Mouse (Mus musculus): ENCODE measurements at regions not wholly inside any gene's neighbourhood (a gene's known extent, or its start where the extent isn't known, plus 50 kb on each side); places are given as distances from the start of the nearest gene placed in this dataset.

DNA sequence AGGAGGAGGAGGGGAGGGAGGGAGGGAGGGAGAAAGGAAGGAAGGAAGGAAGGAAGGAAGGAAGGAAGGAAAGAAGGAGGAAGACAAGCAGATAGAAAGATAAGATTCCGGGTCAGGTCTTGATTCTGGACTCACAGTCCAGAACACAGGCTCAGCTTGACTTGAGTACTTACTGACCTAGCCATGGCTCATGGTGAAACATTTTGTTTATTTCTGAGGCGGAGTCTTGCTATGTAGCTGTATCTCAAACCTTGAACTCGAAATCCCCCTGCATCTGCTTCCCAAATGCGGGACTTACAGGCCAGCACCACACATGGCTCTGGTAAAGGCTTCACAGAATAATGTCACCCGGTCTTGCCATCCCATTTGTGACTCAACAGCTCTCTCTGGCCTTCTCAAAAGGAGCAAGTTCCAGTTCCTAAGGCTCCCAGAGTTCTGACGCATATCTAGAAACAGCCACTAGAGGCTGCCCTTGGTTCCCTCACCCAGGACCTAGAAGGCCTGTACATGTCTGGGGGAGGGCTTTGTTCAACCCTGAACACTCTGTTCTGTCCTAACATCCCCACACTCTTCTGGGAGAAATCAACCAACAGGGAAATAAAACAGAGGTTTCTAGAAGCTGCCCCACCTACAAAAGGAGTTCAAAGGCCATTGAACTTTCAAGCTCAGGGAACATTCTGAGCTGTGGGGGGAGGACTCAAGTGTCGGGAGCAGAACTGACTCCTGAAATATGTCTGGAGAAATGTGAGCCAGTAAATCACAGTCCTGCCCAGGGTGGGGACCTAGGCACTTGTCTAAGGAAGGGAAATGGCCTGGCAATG, 56.2 kb upstream of the Akap13 start:
- 46% methylated on average over 7 of the region's 7 CpGs for WGBS
- Histone ChIP-seq H3K27me3 (ENCODE audit: control insufficient read depth, insufficient read depth, low read length) (no peaks in the 10 kb centered on the region), H3K4me2 (ENCODE audit: low read length) (no peak overlapping the region), H3K36me3 (ENCODE audit: control insufficient read depth, insufficient read depth, low read length) (no peaks in the 10 kb centered on the region), H3K9me3 (ENCODE audit: control insufficient read depth, low read length) (no peaks in the 10 kb centered on the region), H3K9ac (ENCODE audit: low read length) (peak overlapping the region; percentile 41; the same call in 1 of the 2 replicates), H3K4me1 (ENCODE audit: control insufficient read depth in 2 of 2, insufficient read depth in 2 of 2, low read length in 2 of 2) (peaks cover 19 to 50% of the 10 kb centered on the region in 2 experiments), H3K4me3 (ENCODE audit: control insufficient read depth in 1 of 2, insufficient read depth in 1 of 2, low read depth in 1 of 2, low read length in 2 of 2) (no peak overlapping the region), H3K27ac (replicated peaks in 1 of 2; ENCODE audit: control insufficient read depth in 1 of 2, insufficient read depth in 1 of 2, low read depth in 2 of 2, low read length in 2 of 2) (peak overlapping the region; percentile 68 to 71)
- peak; percentile 79 for ATAC-seq (ENCODE audit: insufficient number of reproducible peaks, insufficient read depth, low FRiP score, low read depth)

DNA sequence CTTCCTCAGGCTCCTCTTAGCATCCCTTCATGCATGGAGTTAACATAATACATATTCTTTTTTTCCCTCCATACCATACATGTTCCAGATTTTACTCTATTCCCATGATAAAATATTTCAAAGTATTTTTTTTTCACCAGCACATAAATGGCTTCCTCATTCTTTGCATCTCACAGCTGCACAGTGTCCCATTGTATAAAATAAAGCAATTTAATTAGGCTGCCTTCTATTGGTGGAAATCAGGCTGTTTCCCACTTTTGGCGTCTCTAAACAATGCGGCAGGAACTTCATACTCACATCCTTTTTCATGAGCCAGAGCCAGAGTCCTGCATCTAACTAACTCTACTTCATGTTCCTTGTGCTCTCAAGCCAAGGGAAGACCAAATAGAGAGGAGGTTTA, 54.9 kb upstream of the Akap13 start:
- Histone ChIP-seq H3K36me3 (ENCODE audit: control insufficient read depth, insufficient read depth, low read length) (no peaks in the 10 kb centered on the region), H3K4me1 (ENCODE audit: control insufficient read depth in 2 of 2, insufficient read depth in 2 of 2, low read length in 2 of 2) (peaks cover 16 to 38% of the 10 kb centered on the region in 2 experiments), H3K4me3 (ENCODE audit: control insufficient read depth in 1 of 2, insufficient read depth in 1 of 2, low read depth in 1 of 2, low read length in 2 of 2) (no peak overlapping the region), H3K9ac (ENCODE audit: low read length) (no peak overlapping the region), H3K9me3 (ENCODE audit: control insufficient read depth, low read length) (no peaks in the 10 kb centered on the region), H3K4me2 (ENCODE audit: low read length) (no peak overlapping the region), H3K27me3 (ENCODE audit: control insufficient read depth, insufficient read depth, low read length) (no peaks in the 10 kb centered on the region), H3K27ac (replicated peaks in 1 of 2; ENCODE audit: control insufficient read depth in 1 of 2, insufficient read depth in 1 of 2, low read depth in 2 of 2, low read length in 2 of 2) (peak overlapping the region in 1 of 2 experiments; percentile 68; a peak in 1 of 4 replicates)
- 90% methylated on average over 2 of the region's 2 CpGs for WGBS
- ATAC-seq (ENCODE audit: insufficient number of reproducible peaks, insufficient read depth, low FRiP score, low read depth), result no peak

DNA sequence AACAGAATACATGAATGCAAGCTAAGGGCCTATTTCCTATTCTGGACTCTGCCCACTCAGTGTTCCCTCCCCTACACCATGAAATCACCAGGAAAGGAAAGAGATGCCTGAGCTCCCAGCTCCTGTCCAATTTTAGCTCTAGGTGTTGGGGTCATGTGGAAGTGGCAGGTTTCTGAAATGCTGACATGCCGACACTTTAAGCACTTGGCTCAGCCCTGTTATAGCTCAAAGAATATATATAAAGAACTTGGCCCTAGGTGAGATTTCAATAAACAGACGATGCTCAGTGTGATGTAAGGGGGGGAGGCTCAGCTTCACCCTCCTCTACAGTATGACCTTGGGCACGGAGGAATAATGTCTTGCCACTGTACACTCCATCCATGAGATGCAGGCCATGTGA, 50.4 kb upstream of the Akap13 start:
- WGBS, result 23% methylated on average over 3 of the region's 3 CpGs
- Histone ChIP-seq H3K36me3 (ENCODE audit: control insufficient read depth, insufficient read depth, low read length) (no peaks in the 10 kb centered on the region), H3K4me3 (ENCODE audit: control insufficient read depth in 1 of 2, insufficient read depth in 1 of 2, low read depth in 1 of 2, low read length in 2 of 2) (no peak overlapping the region), H3K9me3 (ENCODE audit: control insufficient read depth, low read length) (no peaks in the 10 kb centered on the region), H3K4me2 (ENCODE audit: low read length) (no peak overlapping the region), H3K27me3 (ENCODE audit: control insufficient read depth, insufficient read depth, low read length) (no peaks in the 10 kb centered on the region), H3K4me1 (ENCODE audit: control insufficient read depth in 2 of 2, insufficient read depth in 2 of 2, low read length in 2 of 2) (peaks cover 6 to 9% of the 10 kb centered on the region in 2 experiments), H3K9ac (ENCODE audit: low read length) (no peak overlapping the region), H3K27ac (replicated peaks in 1 of 2; ENCODE audit: control insufficient read depth in 1 of 2, insufficient read depth in 1 of 2, low read depth in 2 of 2, low read length in 2 of 2) (peak overlapping the region; percentile 91)
- peak; percentile 90 for ATAC-seq (ENCODE audit: insufficient number of reproducible peaks, insufficient read depth, low FRiP score, low read depth)
